Mouse (Mus musculus): Measurements from ENCODE around the gene Stab2.
A peak's percentile ranks its signal among the peaks of the same experiment; 100 is the strongest.

Gene Stab2

DNA sequence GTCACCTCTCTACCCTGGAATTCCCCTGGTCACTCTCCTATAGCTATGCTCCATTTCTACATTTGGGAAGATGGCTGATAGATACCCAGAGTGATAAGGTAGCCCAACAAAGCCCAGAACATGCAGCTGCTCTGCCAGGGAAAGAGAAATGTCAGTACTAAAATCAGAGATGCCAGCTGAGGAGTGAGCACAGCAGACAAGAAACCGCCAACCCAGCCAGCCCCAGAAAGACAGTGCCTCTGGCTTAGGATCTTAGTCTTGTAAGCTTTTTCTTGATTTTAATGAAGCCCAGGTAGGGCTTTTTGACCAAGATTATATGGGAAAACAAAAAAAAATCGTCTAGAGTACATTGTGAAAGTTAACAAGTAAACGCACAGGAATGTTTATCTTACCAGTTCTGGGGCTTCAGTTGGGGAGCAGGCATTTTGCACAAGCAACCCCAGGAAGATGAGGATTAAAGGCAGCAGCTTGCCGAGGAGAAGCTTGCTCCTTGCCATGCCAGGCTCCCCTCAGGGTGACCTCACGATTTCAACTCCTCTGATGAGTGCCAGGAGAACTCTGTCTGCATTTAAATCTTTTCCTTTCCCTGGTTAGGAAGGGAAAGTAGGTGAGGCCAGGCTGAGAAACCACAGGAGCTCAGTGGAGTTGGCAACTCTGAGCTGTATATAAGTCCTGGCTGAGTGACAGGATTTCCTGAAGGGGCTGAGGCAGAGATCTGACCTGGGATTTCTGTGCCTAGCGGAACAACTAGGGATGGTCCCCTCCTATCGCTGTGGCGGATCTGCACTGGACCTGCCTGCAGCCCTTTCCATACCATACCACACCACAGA, at the start of gene Stab2:
Gene Stab2 (minus strand): TSS at position 641 of the 830 bp plus-strand sequence.
- DNase-seq (ENCODE audit: low read depth in 1 of 2, low spot score in 2 of 2): no peak

DNA sequence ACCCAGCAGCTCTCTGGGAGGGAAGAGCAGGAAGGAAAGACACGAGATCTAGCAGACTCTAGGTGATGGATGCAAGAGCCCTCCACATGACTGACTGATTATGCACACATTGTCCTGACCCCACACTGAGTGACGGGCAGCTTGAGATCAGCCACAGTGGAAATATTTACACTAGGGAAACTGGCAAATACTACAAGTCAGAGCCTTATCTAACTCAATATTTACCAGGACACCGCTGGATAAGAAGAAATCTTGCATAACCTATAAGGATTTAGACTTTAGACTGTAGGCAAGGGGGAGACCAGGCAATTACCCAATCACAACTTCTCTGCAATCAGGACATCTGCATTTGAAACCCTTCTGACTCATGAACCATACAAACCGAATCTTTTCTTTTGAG, 43.9 kb upstream of the Stab2 start:
- DNase-seq (ENCODE audit: low read depth in 1 of 2, low spot score in 2 of 2): no peak

DNA sequence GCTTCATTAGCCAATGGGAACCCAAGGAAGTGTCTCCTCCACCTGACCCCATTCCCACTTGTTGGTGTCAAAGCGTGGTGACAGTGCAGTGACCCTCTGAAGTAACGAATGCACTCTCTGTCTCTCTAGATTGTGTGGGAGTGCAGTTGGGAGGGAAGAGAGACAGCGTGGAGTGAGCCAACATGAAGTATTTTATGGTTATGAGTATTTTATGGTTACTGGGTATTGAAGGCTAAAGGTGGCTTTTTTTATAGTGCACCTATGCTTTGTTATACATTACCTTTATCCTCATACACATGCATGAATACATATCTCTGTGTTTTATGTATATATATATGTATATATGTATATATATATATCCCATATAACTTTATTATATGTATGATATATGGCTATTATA, 41.4 kb upstream of the Stab2 start:
- DNase-seq (ENCODE audit: low read depth in 1 of 2, low spot score in 2 of 2): no peak

- DNase-seq (ENCODE audit: low read depth in 1 of 2, low spot score in 2 of 2): no peak
Measured at GRCm38 (mm10) chr10:87046931-87047468, 39.2 kb upstream of the Stab2 start.

DNA sequence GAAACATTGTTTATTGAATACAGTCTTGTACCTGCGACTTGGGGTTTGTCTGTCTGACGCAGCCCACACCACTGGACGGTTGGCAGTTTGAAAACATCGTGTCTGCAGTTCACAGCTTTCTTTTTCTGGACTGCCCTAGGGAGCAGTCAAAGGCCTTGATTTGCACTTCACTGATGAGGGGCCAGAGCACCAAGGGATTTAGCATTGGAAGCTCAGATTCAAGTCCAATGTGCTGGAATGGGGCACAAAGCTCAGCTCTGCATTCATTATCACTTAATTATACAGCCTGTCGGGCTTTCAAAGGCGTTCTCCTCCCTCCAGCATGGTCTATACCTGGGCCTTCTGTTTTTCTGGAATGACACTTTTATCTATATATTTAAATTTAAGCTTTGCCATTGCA, 38.6 kb upstream of the Stab2 start:
- no peak for DNase-seq (ENCODE audit: low read depth in 1 of 2, low spot score in 2 of 2)

GRCm38 (mm10) chr10:87045273-87045672, 37.4 kb upstream of the Stab2 start:
- no peak for DNase-seq (ENCODE audit: low read depth in 1 of 2, low spot score in 2 of 2)

DNA sequence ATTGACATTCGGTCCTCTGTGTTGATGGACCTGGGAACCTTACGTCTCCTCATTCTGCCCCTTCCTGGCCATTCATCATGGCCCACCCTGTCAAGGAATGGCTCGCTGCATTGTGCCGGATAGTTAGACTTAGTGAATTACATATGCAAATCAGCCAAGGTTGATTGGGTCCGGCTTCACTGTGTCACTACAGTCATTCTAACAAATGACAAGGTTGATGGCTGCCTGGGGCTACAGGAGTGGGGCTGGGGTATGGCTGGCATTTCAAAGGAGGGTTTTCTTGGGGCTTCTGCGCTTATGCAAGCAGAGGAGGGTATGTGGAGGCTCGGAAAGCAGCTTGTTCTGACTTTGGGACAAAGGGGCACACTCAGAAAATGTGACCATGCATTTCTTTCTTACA, 33.4 kb upstream of the Stab2 start:
- DNase-seq (ENCODE audit: low read depth in 1 of 2, low spot score in 2 of 2): no peak

GRCm38 (mm10) chr10:87039800-87040199, 32.0 kb upstream of the Stab2 start:
- DNase-seq (ENCODE audit: low read depth in 1 of 2, low spot score in 2 of 2): no peak

DNA sequence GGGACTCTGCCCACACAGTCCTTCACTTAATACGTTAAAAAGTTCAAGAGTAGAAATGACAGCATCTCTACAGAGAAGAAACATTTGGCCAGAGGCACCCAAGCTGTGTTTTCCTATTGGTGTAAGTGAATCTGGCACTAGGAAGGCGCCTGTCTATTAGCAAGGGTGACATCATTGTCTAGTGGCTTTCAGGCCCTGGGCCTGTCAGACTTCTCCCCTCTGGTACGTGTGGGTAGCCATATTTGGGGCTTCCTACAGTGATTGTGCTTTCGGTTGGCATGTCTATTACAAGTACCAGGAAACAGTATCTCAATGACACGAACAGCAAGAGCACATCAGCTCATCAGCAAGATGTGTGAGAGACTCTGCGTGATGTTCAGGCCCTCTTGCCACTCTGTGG, 31.5 kb upstream of the Stab2 start:
- DNase-seq (ENCODE audit: low read depth in 1 of 2, low spot score in 2 of 2): no peak

- DNase-seq (ENCODE audit: low read depth in 1 of 2, low spot score in 2 of 2): no peak
Measured at GRCm38 (mm10) chr10:87037062-87037461, 29.2 kb upstream of the Stab2 start.

- DNase-seq (ENCODE audit: low read depth in 1 of 2, low spot score in 2 of 2): no peak
Measured at GRCm38 (mm10) chr10:87036271-87036703, 28.5 kb upstream of the Stab2 start.

- DNase-seq (ENCODE audit: low read depth in 1 of 2, low spot score in 2 of 2): no peak
Measured at GRCm38 (mm10) chr10:87035866-87036265, 28.0 kb upstream of the Stab2 start.

DNA sequence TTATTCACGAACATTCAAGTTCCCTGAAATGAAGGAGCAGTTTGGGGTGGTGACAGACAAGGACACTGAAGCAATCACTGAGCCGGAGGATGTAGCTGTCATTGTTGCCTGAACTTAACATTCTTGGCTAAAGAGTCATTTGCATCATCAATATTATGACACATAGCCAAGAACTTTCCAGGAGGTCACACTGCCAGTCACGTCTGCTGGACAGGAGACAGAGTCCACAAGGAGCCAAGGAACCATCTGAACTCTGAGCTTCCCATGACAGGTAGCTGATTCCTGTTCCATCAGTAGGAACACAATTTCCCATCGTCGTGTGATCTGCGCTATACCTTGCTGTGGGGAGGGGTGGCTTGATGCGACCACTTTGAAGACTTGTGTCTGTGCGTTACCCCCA, 24.9 kb upstream of the Stab2 start:
- DNase-seq (ENCODE audit: low read depth in 1 of 2, low spot score in 2 of 2): no peak

- peak; percentile 4 to 30 for DNase-seq (ENCODE audit: low read depth in 1 of 2, low spot score in 2 of 2)
Measured at GRCm38 (mm10) chr10:87024884-87025283, 17.1 kb upstream of the Stab2 start.

GRCm38 (mm10) chr10:87020711-87021110, 12.9 kb upstream of the Stab2 start:
- DNase-seq (ENCODE audit: low read depth in 1 of 2, low spot score in 2 of 2): no peak

DNA sequence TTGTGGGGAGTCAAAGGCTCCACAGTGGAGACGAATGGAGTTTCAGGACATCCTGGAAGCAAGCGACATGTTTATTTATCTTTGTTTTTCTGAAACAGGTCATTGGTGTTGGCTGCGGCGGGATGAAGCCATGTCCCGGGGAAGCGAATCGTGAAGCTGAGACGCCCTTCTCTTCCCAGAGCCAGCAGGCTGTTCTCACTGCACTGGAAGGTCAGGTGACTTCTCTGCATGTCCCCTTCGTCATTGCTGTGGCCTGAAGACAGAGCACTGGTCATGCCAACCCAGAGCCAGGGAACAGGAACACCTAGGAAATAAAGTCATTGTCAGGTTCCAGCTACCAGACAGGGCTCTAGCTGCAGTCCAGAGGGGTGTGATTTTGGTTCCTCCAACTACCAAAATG, 11.1 kb upstream of the Stab2 start:
- no peak for DNase-seq (ENCODE audit: low read depth in 1 of 2, low spot score in 2 of 2)

DNA sequence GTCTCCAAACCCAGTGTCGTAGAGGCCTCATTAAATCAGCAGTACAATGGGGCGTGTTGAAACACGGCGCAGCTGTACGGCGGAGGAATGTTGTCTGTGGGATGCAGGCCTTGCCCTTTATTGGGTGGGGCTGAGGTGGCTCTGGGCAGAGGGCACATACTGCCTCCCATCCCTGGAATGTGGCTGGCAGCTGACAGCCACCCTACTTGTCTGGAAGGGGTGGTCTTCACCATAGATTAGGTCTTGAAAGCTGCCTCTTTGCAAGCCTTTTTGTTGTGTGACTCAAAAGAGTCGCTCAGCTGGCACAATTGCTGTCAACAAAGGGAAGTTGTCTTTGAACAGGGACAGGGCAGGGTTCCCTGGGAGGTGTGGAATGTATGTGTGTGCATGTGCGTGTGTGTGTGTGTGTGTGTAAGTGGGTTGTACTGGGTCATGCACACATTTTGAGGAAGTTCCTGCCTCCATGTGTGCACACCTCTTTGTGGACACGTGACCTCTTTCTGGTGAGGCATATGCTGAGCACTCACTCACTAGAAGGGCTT, 8.4 kb upstream of the Stab2 start:
- no peak for DNase-seq (ENCODE audit: low read depth in 1 of 2, low spot score in 2 of 2)

- DNase-seq (ENCODE audit: low read depth in 1 of 2, low spot score in 2 of 2): no peak
Measured at GRCm38 (mm10) chr10:87015403-87015802, 7.6 kb upstream of the Stab2 start.

- DNase-seq (ENCODE audit: low read depth in 1 of 2, low spot score in 2 of 2): no peak
Measured at GRCm38 (mm10) chr10:87014391-87014965, 6.7 kb upstream of the Stab2 start.

DNA sequence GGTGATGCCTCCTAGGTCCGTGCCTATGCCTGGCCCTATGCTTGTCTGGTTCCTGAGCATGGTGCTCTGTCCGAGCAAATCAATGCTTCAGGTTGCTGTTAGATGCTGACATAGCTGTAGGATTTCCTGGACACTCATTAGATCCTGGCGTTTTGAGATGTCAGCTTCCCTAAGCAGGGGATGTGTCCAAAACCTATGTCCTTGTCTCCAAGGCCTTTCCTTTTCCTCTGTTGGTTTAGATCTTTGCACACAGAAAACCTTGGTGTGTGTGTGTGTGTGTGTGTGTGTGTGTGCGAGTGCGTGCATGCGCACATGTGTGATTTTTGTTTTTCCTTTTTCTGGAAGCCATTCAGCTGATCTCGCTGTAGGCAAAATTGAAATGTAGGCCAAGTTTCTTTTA, 4.3 kb upstream of the Stab2 start:
- no peak for DNase-seq (ENCODE audit: low read depth in 1 of 2, low spot score in 2 of 2)

GRCm38 (mm10) chr10:87008215-87008499, 332 bp upstream of the Stab2 start:
- DNase-seq (ENCODE audit: low read depth in 1 of 2, low spot score in 2 of 2): no peak

- no peak for DNase-seq (ENCODE audit: low read depth in 1 of 2, low spot score in 2 of 2)
Measured at GRCm38 (mm10) chr10:86992238-86992976, 15.4 kb downstream of the Stab2 start.
